Mouse (Mus musculus): ENCODE results near the gene Ggt6. TPM values are rescaled to one million over a fixed set of nuclear protein-coding genes. Genes with fewer than 3 reads are reported as not detected.

Gene Ggt6
- total and polyA plus RNA-seq, 3 experiments, result 0.20 TPM; not detected in 2

DNA sequence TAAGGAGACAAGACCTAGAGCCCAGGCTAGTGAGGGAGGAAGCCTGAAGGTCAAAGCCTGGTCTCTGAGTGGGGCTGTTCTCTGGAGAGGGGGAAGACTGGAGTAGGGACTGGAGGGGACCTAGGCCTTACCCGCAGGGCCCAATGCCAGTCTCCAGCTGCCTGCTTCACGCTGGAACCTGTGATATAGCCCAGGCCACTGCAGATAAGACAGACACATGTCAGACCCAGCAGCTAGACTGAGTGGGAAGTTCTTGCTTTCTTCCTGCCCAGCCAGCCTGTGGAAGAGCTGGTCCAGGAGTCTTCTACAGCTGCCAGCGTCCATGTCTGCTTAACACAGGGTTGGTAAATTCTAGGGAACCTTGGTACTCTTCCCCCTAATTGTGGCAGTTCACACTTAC, 23.2 kb downstream of the Ggt6 start:
- Histone ChIP-seq H3K27me3 (ENCODE audit: control insufficient read depth, insufficient read depth, low read length) (no peaks in the 10 kb centered on the region), H3K36me3 (ENCODE audit: control insufficient read depth, insufficient read depth, low read length) (peaks cover 20% of the 10 kb centered on the region), H3K9ac (ENCODE audit: low read depth, low read length) (no peak overlapping the region; the same call in 1 of the 2 replicates), H3K27ac (peak overlapping the region; percentile 90), H3K4me1 (ENCODE audit: control insufficient read depth, insufficient read depth, low read length) (peaks cover 34% of the 10 kb centered on the region), H3K4me3 (peak overlapping the region; percentile 18; the same call in 1 of the 2 replicates), H3K79me2 (replicated peaks; ENCODE audit: control insufficient read depth, insufficient read depth, low read length) (no peaks in the 10 kb centered on the region)
- TF ChIP-seq POLR2A (IDR thresholded peaks at IDR 0.05; ENCODE audit: insufficient read depth, low read depth, low read length) (no peak), EP300 (IDR thresholded peaks at IDR 0.05; ENCODE audit: insufficient read depth, low read depth, low read length) (no peak), CTCF (IDR thresholded peaks at IDR 0.05) (no peak)
- DNase-seq, result no peak
- intact Hi-C loops (cut with DNase I), result loop anchor here (2.0 kb wide), 1 partner anchor 30 kb away; the partner anchor contains the start of gene Spns2
- WGBS, result 25% methylated on average over 3 of the region's 3 CpGs

DNA sequence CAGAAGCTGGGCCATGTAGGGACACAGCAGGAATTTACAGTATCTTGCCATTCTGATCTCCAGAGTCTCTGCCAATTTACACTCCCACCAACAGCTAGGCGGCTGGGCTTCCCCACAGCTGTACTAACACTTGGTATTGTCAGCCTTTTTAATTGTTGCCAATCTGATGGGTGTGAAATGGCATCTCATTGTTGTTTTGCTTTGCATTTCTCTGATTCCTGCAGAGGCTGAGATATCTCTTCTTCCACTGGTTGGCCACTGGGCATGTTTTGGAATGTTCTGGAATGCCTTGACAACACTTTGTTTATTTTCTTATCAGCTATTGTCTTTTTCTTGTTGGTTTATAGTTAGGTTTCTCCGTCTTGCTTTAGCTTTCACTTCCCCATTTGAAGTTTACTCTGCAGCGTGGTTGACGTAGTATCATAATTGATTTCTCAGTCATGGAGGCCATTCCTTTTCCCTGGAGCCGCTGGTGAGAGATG, 26.2 kb downstream of the Ggt6 start:
- H3K36me3 ChIP-seq (ENCODE audit: control insufficient read depth, insufficient read depth, low read length), result peaks cover 25% of the 10 kb centered on the region
- TF ChIP-seq POLR2A (IDR thresholded peaks at IDR 0.05; ENCODE audit: insufficient read depth, low read depth, low read length) (no peak), EP300 (IDR thresholded peaks at IDR 0.05; ENCODE audit: insufficient read depth, low read depth, low read length) (peak; percentile 62; the same call in 1 of the 2 replicates), CTCF (IDR thresholded peaks at IDR 0.05) (peak; percentile 27)
- no peaks in the 10 kb centered on the region for H3K27me3 ChIP-seq (ENCODE audit: control insufficient read depth, insufficient read depth, low read length)
- H3K27ac ChIP-seq, result peak overlapping the region; percentile 67
- intact Hi-C loops (cut with DNase I), result no loop called here
- H3K79me2 ChIP-seq (replicated peaks; ENCODE audit: control insufficient read depth, insufficient read depth, low read length), result no peaks in the 10 kb centered on the region
- WGBS, result 22% methylated on average over 5 of the region's 5 CpGs
- no peak overlapping the region for H3K4me3 ChIP-seq
- peaks cover 51% of the 10 kb centered on the region for H3K4me1 ChIP-seq (ENCODE audit: control insufficient read depth, insufficient read depth, low read length)
- peak in 1 of 2 experiments; percentile 41 for DNase-seq
- H3K9ac ChIP-seq (ENCODE audit: low read depth, low read length), result no peak overlapping the region

DNA sequence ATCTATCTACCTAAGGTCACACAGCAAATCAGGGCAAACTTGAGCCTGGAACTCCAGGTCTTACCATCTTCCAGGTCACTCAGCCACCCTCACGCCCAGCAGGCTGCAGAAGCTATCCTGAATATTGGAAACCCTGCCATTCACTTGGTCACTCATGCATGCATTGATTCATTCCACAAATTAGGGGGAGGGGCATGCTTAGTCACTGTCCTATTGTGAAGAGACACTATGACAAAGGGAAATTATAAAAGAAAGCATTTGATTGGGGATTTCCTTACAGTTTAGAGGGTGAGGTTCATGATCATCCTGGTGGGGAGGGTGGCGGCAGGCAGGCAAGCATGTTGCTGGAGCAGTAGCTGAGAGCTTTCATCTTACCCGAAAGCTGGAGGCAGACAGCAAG, 29.5 kb downstream of the Ggt6 start:
- no peak for DNase-seq
- WGBS, result 85% methylated on average over 3 of the region's 3 CpGs
- peaks cover 58% of the 10 kb centered on the region for H3K4me1 ChIP-seq (ENCODE audit: control insufficient read depth, insufficient read depth, low read length)
- TF ChIP-seq CTCF (IDR thresholded peaks at IDR 0.05), result no peak
- TF ChIP-seq EP300 (IDR thresholded peaks at IDR 0.05; ENCODE audit: insufficient read depth, low read depth, low read length), result no peak
- TF ChIP-seq POLR2A (IDR thresholded peaks at IDR 0.05; ENCODE audit: insufficient read depth, low read depth, low read length), result no peak
- H3K9ac ChIP-seq (ENCODE audit: low read depth, low read length), result no peak overlapping the region
- H3K36me3 ChIP-seq (ENCODE audit: control insufficient read depth, insufficient read depth, low read length), result peaks cover 26% of the 10 kb centered on the region
- H3K79me2 ChIP-seq (replicated peaks; ENCODE audit: control insufficient read depth, insufficient read depth, low read length), result no peaks in the 10 kb centered on the region
- intact Hi-C loops (cut with DNase I), result no loop called here
- H3K4me3 ChIP-seq, result no peak overlapping the region
- H3K27me3 ChIP-seq (ENCODE audit: control insufficient read depth, insufficient read depth, low read length), result no peaks in the 10 kb centered on the region
- H3K27ac ChIP-seq, result no peak overlapping the region; the same call in 1 of the 2 replicates

DNA sequence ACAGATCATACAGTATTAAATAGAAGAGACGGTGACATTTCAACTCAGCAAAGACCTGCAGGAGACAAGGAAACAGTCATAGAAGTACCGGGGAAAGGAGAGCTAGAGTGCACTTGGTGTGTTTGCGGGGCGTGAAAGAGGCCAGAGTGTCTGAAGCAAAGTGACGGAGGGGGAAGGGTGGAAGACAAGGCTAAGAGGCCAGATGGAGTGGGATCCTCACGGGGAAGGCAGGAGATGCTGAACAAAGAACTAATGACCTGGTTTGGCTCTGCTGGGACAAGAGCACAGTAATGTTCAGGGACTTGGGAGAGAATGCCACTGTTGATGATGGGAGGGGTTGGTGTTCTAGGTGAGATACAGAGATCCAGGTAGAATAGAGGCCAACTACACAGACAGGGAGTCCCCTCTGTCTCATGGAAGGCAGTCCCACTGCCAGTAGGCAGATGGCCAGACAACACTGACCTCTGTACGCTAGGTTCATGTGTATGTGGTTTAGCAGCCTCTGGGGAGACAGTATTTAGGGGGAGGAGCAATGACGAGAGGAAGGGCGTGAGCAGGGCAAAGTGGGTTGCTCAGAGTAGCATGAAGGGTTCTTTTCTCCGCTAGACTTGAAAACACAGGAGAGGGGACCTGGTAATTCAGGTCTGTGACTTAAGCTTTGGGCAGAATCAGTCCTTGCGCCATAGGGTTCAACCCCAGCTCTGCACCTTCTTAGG, 30.8 kb downstream of the Ggt6 start:
- H3K4me3 ChIP-seq, result no peak overlapping the region
- WGBS, result 61% methylated on average over 11 of the region's 11 CpGs
- no peaks in the 10 kb centered on the region for H3K27me3 ChIP-seq (ENCODE audit: control insufficient read depth, insufficient read depth, low read length)
- TF ChIP-seq CTCF (IDR thresholded peaks at IDR 0.05) (no peak), POLR2A (IDR thresholded peaks at IDR 0.05; ENCODE audit: insufficient read depth, low read depth, low read length) (no peak), EP300 (IDR thresholded peaks at IDR 0.05; ENCODE audit: insufficient read depth, low read depth, low read length) (no peak)
- H3K27ac ChIP-seq, result peak overlapping the region; percentile 73
- DNase-seq, result peak in 1 of 2 experiments; percentile 49
- no peak overlapping the region for H3K9ac ChIP-seq (ENCODE audit: low read depth, low read length)
- H3K79me2 ChIP-seq (replicated peaks; ENCODE audit: control insufficient read depth, insufficient read depth, low read length), result no peaks in the 10 kb centered on the region
- H3K4me1 ChIP-seq (ENCODE audit: control insufficient read depth, insufficient read depth, low read length), result peaks cover 57% of the 10 kb centered on the region
- intact Hi-C loops (cut with DNase I), result loop anchor here (2.0 kb wide), 1 partner anchor 19 kb away; no protein-coding TSS in a partner anchor
- peaks cover 21% of the 10 kb centered on the region for H3K36me3 ChIP-seq (ENCODE audit: control insufficient read depth, insufficient read depth, low read length)

DNA sequence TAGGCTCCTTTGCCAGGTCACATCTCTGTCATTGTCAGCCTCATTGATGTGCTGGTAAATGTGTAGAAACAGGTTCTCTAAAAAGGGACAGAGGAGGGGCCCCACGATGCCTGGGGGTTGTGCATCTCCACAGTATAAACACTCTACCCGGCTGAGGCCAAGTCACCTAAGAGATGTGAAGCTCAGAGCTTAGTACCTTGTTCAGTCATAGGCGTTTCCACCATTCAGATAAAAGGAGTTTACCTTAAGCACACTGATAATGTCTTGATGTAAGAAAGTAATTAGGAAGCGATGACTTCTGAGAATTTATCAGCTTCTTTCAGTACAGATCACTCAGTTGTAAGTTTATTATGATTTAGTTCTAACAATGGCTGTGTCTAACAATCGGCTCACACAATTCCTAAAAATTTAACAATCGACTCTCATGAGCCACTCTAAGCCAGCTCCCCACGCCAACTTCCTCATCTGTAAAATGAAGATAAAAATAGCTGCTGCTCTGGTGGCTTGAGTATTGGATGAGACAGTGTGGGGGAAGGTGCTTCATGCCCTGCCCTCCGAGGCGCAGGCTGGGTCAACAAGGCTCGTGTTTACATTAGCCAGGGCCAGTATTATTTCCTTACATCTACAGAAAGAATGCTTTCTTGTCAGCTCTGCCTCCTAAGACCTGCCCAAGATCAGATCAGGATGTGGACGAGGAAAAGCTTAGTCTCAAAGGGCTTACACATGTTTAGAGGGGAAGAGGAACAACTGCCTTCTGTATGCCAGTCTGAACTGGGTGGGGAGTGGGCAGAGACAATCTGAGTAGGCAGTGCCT, 31.6 kb downstream of the Ggt6 start:
- H3K4me1 ChIP-seq (ENCODE audit: control insufficient read depth, insufficient read depth, low read length), result peaks cover 53% of the 10 kb centered on the region
- no peak overlapping the region for H3K4me3 ChIP-seq
- peak; percentile 62; the same call in 1 of the 2 replicates for TF ChIP-seq EP300 (IDR thresholded peaks at IDR 0.05; ENCODE audit: insufficient read depth, low read depth, low read length)
- TF ChIP-seq POLR2A (IDR thresholded peaks at IDR 0.05; ENCODE audit: insufficient read depth, low read depth, low read length), result 0 out of 2 replicates have a peak, but pooled peaks have one; percentile 26
- no peak for TF ChIP-seq CTCF (IDR thresholded peaks at IDR 0.05)
- peak; percentile 53 to 62 for DNase-seq
- H3K9ac ChIP-seq (ENCODE audit: low read depth, low read length), result 0 out of 2 replicates have a peak overlapping the region, but pooled peaks have one; percentile 4
- H3K27ac ChIP-seq, result peak overlapping the region; percentile 73
- WGBS, result 10% methylated on average over 11 of the region's 11 CpGs
- intact Hi-C loops (cut with DNase I), result loop anchor here (2.0 kb wide), 1 partner anchor 18 kb away; no protein-coding TSS in a partner anchor
- no peaks in the 10 kb centered on the region for H3K79me2 ChIP-seq (replicated peaks; ENCODE audit: control insufficient read depth, insufficient read depth, low read length)
- no peaks in the 10 kb centered on the region for H3K27me3 ChIP-seq (ENCODE audit: control insufficient read depth, insufficient read depth, low read length)
- peaks cover 16% of the 10 kb centered on the region for H3K36me3 ChIP-seq (ENCODE audit: control insufficient read depth, insufficient read depth, low read length)
